ENCODE assay signal across 9 mouse cellular contexts in the genomic region with DNA sequence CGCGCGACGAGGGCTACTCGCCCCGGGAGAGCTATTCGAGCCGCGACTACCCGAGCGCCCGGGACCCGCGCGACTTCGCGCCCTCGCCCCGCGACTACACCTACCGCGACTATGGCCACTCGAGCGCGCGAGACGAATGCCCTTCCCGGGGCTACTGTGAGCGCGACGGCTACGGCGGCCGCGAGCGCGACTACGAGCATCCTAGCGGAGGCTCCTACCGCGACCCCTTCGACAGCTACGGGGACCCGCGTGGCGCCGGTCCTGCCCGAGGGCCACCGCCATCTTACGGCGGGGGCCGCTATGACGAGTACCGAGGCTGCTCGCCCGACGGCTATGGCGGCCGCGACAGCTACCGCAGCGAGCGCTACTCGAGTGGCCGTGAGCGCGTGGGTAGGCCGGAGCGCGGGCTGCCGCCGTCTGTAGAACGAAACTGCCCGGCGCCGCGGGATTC. TPM values are rescaled to one million over a fixed set of nuclear protein-coding genes. Genes with fewer than 3 reads are reported as not detected.
A peak's percentile ranks its signal among the peaks of the same experiment; 100 is the strongest.
DNase-seq lines count a peak whose midpoint lies in the region; ATAC-seq lines count a peak whose summit lies in the region.
"Had no signal": no experiment of that assay in that cellular context is flagged by ENCODE, and none has a peak within 500 bp of the region (broad histone marks: within the 10 kb centered on the region; RNA-seq: fewer than 3 reads in every experiment).

No protein-coding gene starts in this region.

- no peak for ATAC-seq in heart, embryonic 15.5 days (replicated peaks; ENCODE audit: insufficient number of reproducible peaks, insufficient read depth, low FRiP score, low read depth)
- peak; percentile 44 for ATAC-seq in forebrain, embryonic 12.5 days (ENCODE audit: low FRiP score)
- ATAC-seq in kidney, embryonic 15.5 days (replicated peaks; ENCODE audit: low FRiP score): 0 out of 2 replicates have a peak, but pooled peaks have one; percentile 18
- ATAC-seq in neural tube, embryonic 13.5 days (ENCODE audit: low read depth): 0 out of 2 replicates have a peak, but pooled peaks have one; percentile 32

- intact Hi-C loops in heart, postnatal 25 days (cut with DNase I): no loop called here
- intact Hi-C loops in left cerebral cortex, postnatal 36 days (cut with DNase I): loop anchor here (10.0 kb wide), 1 partner anchor 535 kb away; no protein-coding TSS in a partner anchor

- peak overlapping the region; percentile 36 for H3K4me2 ChIP-seq in heart, embryonic 15.5 days
- peak overlapping the region; percentile 13 for H3K4me2 ChIP-seq in forebrain, embryonic 12.5 days
- H3K4me2 ChIP-seq in kidney, embryonic 15.5 days: peak overlapping the region; percentile 34
- H3K4me2 ChIP-seq in neural tube, embryonic 13.5 days: peak overlapping the region; percentile 33

- H3K9ac ChIP-seq in heart, embryonic 15.5 days: no peak overlapping the region
- H3K9ac ChIP-seq in forebrain, embryonic 12.5 days: no peak overlapping the region
- no peak overlapping the region for H3K9ac ChIP-seq in kidney, embryonic 15.5 days
- no peak overlapping the region for H3K9ac ChIP-seq in neural tube, embryonic 13.5 days

- H3K4me1 ChIP-seq in heart, embryonic 15.5 days (replicated peaks): peaks cover 7% of the 10 kb centered on the region; the same call in 1 of the 2 replicates
- no peaks in the 10 kb centered on the region for H3K4me1 ChIP-seq in forebrain, embryonic 12.5 days
- peaks cover 4% of the 10 kb centered on the region; the same call in 1 of the 2 replicates for H3K4me1 ChIP-seq in kidney, embryonic 15.5 days
- H3K4me1 ChIP-seq in neural tube, embryonic 13.5 days (replicated peaks): no peaks in the 10 kb centered on the region

- peaks cover 49% of the 10 kb centered on the region for H3K27me3 ChIP-seq in heart, embryonic 15.5 days
- H3K27me3 ChIP-seq in forebrain, embryonic 12.5 days: peaks cover 29% of the 10 kb centered on the region
- H3K27me3 ChIP-seq in kidney, embryonic 15.5 days: peaks cover 52% of the 10 kb centered on the region
- peaks cover 54% of the 10 kb centered on the region for H3K27me3 ChIP-seq in neural tube, embryonic 13.5 days

- no peak for DNase-seq in heart, postnatal 25 days (ENCODE audit: low spot score)
- no peak for DNase-seq in left cerebral cortex, postnatal 36 days (ENCODE audit: low spot score in 2 of 2)
- no peak for DNase-seq in spleen, adult 18-20 months
- no peak for DNase-seq in right cerebral cortex, adult 18-20 months

- peak overlapping the region; percentile 28 for H3K4me3 ChIP-seq in heart, embryonic 15.5 days
- peak overlapping the region; percentile 28 for H3K4me3 ChIP-seq in forebrain, embryonic 12.5 days (replicated peaks)
- peak overlapping the region; percentile 27 for H3K4me3 ChIP-seq in kidney, embryonic 15.5 days (replicated peaks)
- H3K4me3 ChIP-seq in neural tube, embryonic 13.5 days: peak overlapping the region; percentile 26

- 16% methylated on average over 77 of the region's 77 CpGs for WGBS in heart, embryonic 15.5 days
- WGBS in forebrain, embryonic 12.5 days: 29% methylated on average over 64 of the region's 77 CpGs
- WGBS in kidney, embryonic 15.5 days: 28% methylated on average over 71 of the region's 77 CpGs
- 22% methylated on average over 72 of the region's 77 CpGs for WGBS in neural tube, embryonic 13.5 days

- H3K27ac ChIP-seq in heart, embryonic 15.5 days: no peak overlapping the region
- H3K27ac ChIP-seq in forebrain, embryonic 12.5 days: no peak overlapping the region
- H3K27ac ChIP-seq in kidney, embryonic 15.5 days: no peak overlapping the region
- H3K27ac ChIP-seq in neural tube, embryonic 13.5 days (replicated peaks): no peak overlapping the region

- peaks cover 7% of the 10 kb centered on the region; the same call in 1 of the 2 replicates for H3K9me3 ChIP-seq in heart, embryonic 15.5 days (replicated peaks)
- H3K9me3 ChIP-seq in forebrain, embryonic 12.5 days: peaks cover 17% of the 10 kb centered on the region
- peaks cover 16% of the 10 kb centered on the region for H3K9me3 ChIP-seq in kidney, embryonic 15.5 days (replicated peaks)
- H3K9me3 ChIP-seq in neural tube, embryonic 13.5 days: no peaks in the 10 kb centered on the region; the same call in 1 of the 2 replicates

- no peaks in the 10 kb centered on the region for H3K36me3 ChIP-seq in heart, embryonic 15.5 days
- no peaks in the 10 kb centered on the region for H3K36me3 ChIP-seq in forebrain, embryonic 12.5 days (replicated peaks)
- no peaks in the 10 kb centered on the region for H3K36me3 ChIP-seq in kidney, embryonic 15.5 days
- H3K36me3 ChIP-seq in neural tube, embryonic 13.5 days: no peaks in the 10 kb centered on the region

RNA-seq across cellular contexts. Expression of a gene that starts 0.9 kb away (rescaled TPM):
- not detected in 2 replicates for polyA plus RNA-seq in heart, embryonic 15.5 days (2015; fragmentation: Nextera tagmentation; extraction: Ambion mirVana)
- total RNA-seq in heart, postnatal 25 days (2021): not detected
- not detected in 2 replicates for polyA plus RNA-seq in forebrain, embryonic 12.5 days (2016; fragmentation: Nextera tagmentation; extraction: Ambion mirVana)
- not detected in 2 replicates for polyA plus RNA-seq in kidney, embryonic 15.5 days (2015; fragmentation: Nextera tagmentation; extraction: Ambion mirVana)
- polyA plus RNA-seq in neural tube, embryonic 13.5 days (2015; fragmentation: Nextera tagmentation; extraction: Ambion mirVana): not detected in 2 replicates
- not detected for total RNA-seq in left cerebral cortex, postnatal 36 days (2021)
- total RNA-seq: gastrocnemius, postnatal 4 days had no signal

RNA-seq across cellular contexts. Expression of a gene that starts 43.4 kb away (rescaled TPM):
- polyA plus RNA-seq in heart, embryonic 15.5 days (2015; fragmentation: Nextera tagmentation; extraction: Ambion mirVana): not detected in 2 replicates
- total RNA-seq in heart, postnatal 25 days (2021): not detected
- not detected in 2 replicates for polyA plus RNA-seq in forebrain, embryonic 12.5 days (2016; fragmentation: Nextera tagmentation; extraction: Ambion mirVana)
- polyA plus RNA-seq in kidney, embryonic 15.5 days (2015; fragmentation: Nextera tagmentation; extraction: Ambion mirVana): not detected in 2 replicates
- not detected in 2 replicates for polyA plus RNA-seq in neural tube, embryonic 13.5 days (2015; fragmentation: Nextera tagmentation; extraction: Ambion mirVana)
- total RNA-seq in left cerebral cortex, postnatal 36 days (2021): not detected
- total RNA-seq: gastrocnemius, postnatal 4 days had no signal
